ENCODE assay signal across 22 mouse cellular contexts in genomic region chr8:91149298-91149697, GRCm38 (mm10). TPM values are rescaled to one million over a fixed set of nuclear protein-coding genes. Genes with fewer than 3 reads are reported as not detected.
DNase-seq lines count a peak whose midpoint lies in the region; ATAC-seq and TF ChIP-seq lines count a peak whose summit lies in the region.
"Had no signal": no experiment of that assay in that cellular context is flagged by ENCODE, and none has a peak within 500 bp of the region (broad histone marks: within the 10 kb centered on the region; RNA-seq: fewer than 3 reads in every experiment).

No protein-coding gene starts in this region.

- H3K9me3 ChIP-seq in kidney, postnatal 0 days (replicated peaks; ENCODE audit: low read length): no peaks in the 10 kb centered on the region
- no peaks in the 10 kb centered on the region for H3K9me3 ChIP-seq in intestine, postnatal 0 days (ENCODE audit: control insufficient read depth)
- H3K9me3 ChIP-seq in stomach, postnatal 0 days (ENCODE audit: control insufficient read depth, low read length): no peaks in the 10 kb centered on the region
- H3K9me3 ChIP-seq: embryonic facial prominence, embryonic 13.5 days; forebrain, embryonic 15.5 days; heart, embryonic 10.5 days; hindbrain, embryonic 12.5 days; hindbrain, embryonic 15.5 days had no signal

- peak overlapping the region; percentile 54; the same call in 1 of the 2 replicates for H3K4me2 ChIP-seq in kidney, postnatal 0 days (ENCODE audit: low read length)
- peak overlapping the region; percentile 58; the same call in 1 of the 2 replicates for H3K4me2 ChIP-seq in intestine, postnatal 0 days (replicated peaks; ENCODE audit: low read depth)
- no peak overlapping the region for H3K4me2 ChIP-seq in stomach, postnatal 0 days (replicated peaks; ENCODE audit: low read depth)
- H3K4me2 ChIP-seq: embryonic facial prominence, embryonic 13.5 days; forebrain, embryonic 12.5 days; forebrain, embryonic 15.5 days; hindbrain, embryonic 12.5 days; hindbrain, embryonic 15.5 days had no signal

- no peak overlapping the region for H3K27ac ChIP-seq in kidney, postnatal 0 days
- H3K27ac ChIP-seq in intestine, postnatal 0 days (ENCODE audit: low read depth, low read length): peak overlapping the region; percentile 9; the same call in 1 of the 2 replicates
- no peak overlapping the region for H3K27ac ChIP-seq in stomach, postnatal 0 days (replicated peaks)
- H3K27ac ChIP-seq: embryonic facial prominence, embryonic 10.5 days; embryonic facial prominence, embryonic 13.5 days; forebrain, embryonic 12.5 days; forebrain, embryonic 15.5 days; heart, embryonic 10.5 days; heart, embryonic 13.5 days; hindbrain, embryonic 12.5 days; hindbrain, embryonic 15.5 days had no signal

- H3K9ac ChIP-seq in kidney, postnatal 0 days (ENCODE audit: low read depth, low read length): no peak overlapping the region
- no peak overlapping the region for H3K9ac ChIP-seq in intestine, postnatal 0 days (ENCODE audit: low read depth, low read length)
- H3K9ac ChIP-seq in stomach, postnatal 0 days (ENCODE audit: low read length): no peak overlapping the region
- H3K9ac ChIP-seq: embryonic facial prominence, embryonic 13.5 days; forebrain, embryonic 12.5 days; forebrain, embryonic 15.5 days; heart, embryonic 13.5 days; hindbrain, embryonic 12.5 days; hindbrain, embryonic 15.5 days had no signal

- 53% methylated on average over 3 of the region's 3 CpGs for WGBS in kidney, postnatal 0 days
- WGBS in intestine, postnatal 0 days: 41% methylated on average over 3 of the region's 3 CpGs
- 47% methylated on average over 3 of the region's 3 CpGs for WGBS in stomach, postnatal 0 days

- no peaks in the 10 kb centered on the region for H3K27me3 ChIP-seq in kidney, postnatal 0 days (ENCODE audit: insufficient read depth, low read length)
- no peaks in the 10 kb centered on the region for H3K27me3 ChIP-seq in intestine, postnatal 0 days (replicated peaks; ENCODE audit: control insufficient read depth, insufficient read depth, low read length)
- H3K27me3 ChIP-seq in stomach, postnatal 0 days (ENCODE audit: control insufficient read depth, insufficient read depth, low read length): no peaks in the 10 kb centered on the region
- H3K27me3 ChIP-seq: embryonic facial prominence, embryonic 13.5 days; forebrain, embryonic 12.5 days; forebrain, embryonic 15.5 days; heart, embryonic 13.5 days; hindbrain, embryonic 12.5 days; hindbrain, embryonic 15.5 days had no signal

- TF ChIP-seq EP300 in stomach, postnatal 0 days (optimal IDR thresholded peaks at IDR 0.05): no peak

- no peak for ATAC-seq in kidney, postnatal 0 days (replicated peaks; ENCODE audit: low FRiP score, low read depth)
- 0 out of 2 replicates have a peak, but pooled peaks have one; percentile 34 for ATAC-seq in intestine, postnatal 0 days
- 0 out of 2 replicates have a peak, but pooled peaks have one; percentile 12 for ATAC-seq in stomach, postnatal 0 days (ENCODE audit: low FRiP score, low TSS enrichment)
- ATAC-seq: CD4-positive, CD25-positive, alpha-beta regulatory T cell, adult 4 months; forebrain, embryonic 15.5 days had no signal

- H3K4me1 ChIP-seq in kidney, postnatal 0 days (replicated peaks; ENCODE audit: insufficient read depth, low read length): peaks cover 9% of the 10 kb centered on the region; the same call in 1 of the 2 replicates
- peaks cover 5% of the 10 kb centered on the region for H3K4me1 ChIP-seq in intestine, postnatal 0 days (replicated peaks; ENCODE audit: control insufficient read depth, insufficient read depth, low read length)
- H3K4me1 ChIP-seq in stomach, postnatal 0 days (replicated peaks; ENCODE audit: control insufficient read depth, insufficient read depth): no peaks in the 10 kb centered on the region
- H3K4me1 ChIP-seq: embryonic facial prominence, embryonic 10.5 days; embryonic facial prominence, embryonic 13.5 days; forebrain, embryonic 12.5 days; forebrain, embryonic 15.5 days; heart, embryonic 10.5 days; hindbrain, embryonic 12.5 days; hindbrain, embryonic 15.5 days had no signal

- H3K4me3 ChIP-seq in kidney, postnatal 0 days (replicated peaks; ENCODE audit: low read depth, low read length): no peak overlapping the region
- no peak overlapping the region for H3K4me3 ChIP-seq in intestine, postnatal 0 days (ENCODE audit: low read depth, low read length)
- H3K4me3 ChIP-seq in stomach, postnatal 0 days (ENCODE audit: low read depth, low read length): no peak overlapping the region
- H3K4me3 ChIP-seq: embryonic facial prominence, embryonic 10.5 days; embryonic facial prominence, embryonic 13.5 days; erythroblast, embryonic 14.5 days; forebrain, embryonic 12.5 days; forebrain, embryonic 15.5 days; heart, embryonic 10.5 days; heart, embryonic 13.5 days; hindbrain, embryonic 12.5 days; hindbrain, embryonic 15.5 days had no signal

- no peak for DNase-seq in kidney, postnatal 0 days (ENCODE audit: low spot score)
- DNase-seq in kidney, adult 11 months: no peak
- DNase-seq in stomach, postnatal 0 days (ENCODE audit: low spot score): no peak
- no peak for DNase-seq in adrenal gland, postnatal 36 days
- DNase-seq in urinary bladder, postnatal 14 days (ENCODE audit: low spot score): no peak
- DNase-seq: cerebellum, adult 11-12 months; cerebellum, adult 8-10 months; cerebellum, postnatal 36 days; embryo, embryonic 11 days; gastrocnemius, postnatal 25 days; heart, postnatal 14 days had no signal

- no peak for TF ChIP-seq CTCF in kidney, postnatal 0 days (IDR thresholded peaks at IDR 0.05; ENCODE audit: low read depth)
- no peak for TF ChIP-seq CTCF in intestine, postnatal 0 days (IDR thresholded peaks at IDR 0.05; ENCODE audit: low read depth)
- TF ChIP-seq CTCF in stomach, postnatal 0 days (IDR thresholded peaks at IDR 0.05; ENCODE audit: low read depth): no peak

- H3K36me3 ChIP-seq in kidney, postnatal 0 days (ENCODE audit: insufficient read depth, low read length): no peaks in the 10 kb centered on the region
- no peaks in the 10 kb centered on the region for H3K36me3 ChIP-seq in intestine, postnatal 0 days (ENCODE audit: control insufficient read depth, insufficient read depth)
- no peaks in the 10 kb centered on the region for H3K36me3 ChIP-seq in stomach, postnatal 0 days (ENCODE audit: control insufficient read depth, insufficient read depth, low read length)
- H3K36me3 ChIP-seq: embryonic facial prominence, embryonic 10.5 days; embryonic facial prominence, embryonic 13.5 days; forebrain, embryonic 12.5 days; forebrain, embryonic 15.5 days; heart, embryonic 10.5 days; heart, embryonic 13.5 days; hindbrain, embryonic 12.5 days; hindbrain, embryonic 15.5 days had no signal

RNA-seq across cellular contexts. Expression of gene Aktip, which starts 50.5 kb away (rescaled TPM):
- polyA plus RNA-seq in kidney, postnatal 0 days (2015; fragmentation: Nextera tagmentation; extraction: Ambion mirVana): 116 and 122 TPM in 2 replicates
- polyA plus RNA-seq in intestine, postnatal 0 days (2015; fragmentation: Nextera tagmentation; extraction: Ambion mirVana): 29.1 and 29.9 TPM in 2 replicates
- 42.2 and 47.1 TPM in 2 replicates for polyA plus RNA-seq in stomach, postnatal 0 days (2015; fragmentation: Nextera tagmentation; extraction: Ambion mirVana)
- 10 to 100 TPM; 40.3 to 45.5 TPM for total RNA-seq in adrenal gland, postnatal 36 days (2021)
- polyA plus RNA-seq: erythroblast, embryonic 14.5 days had no signal
